Mouse (Mus musculus): ENCODE data around the gene Gm5938. TPM values are rescaled to one million over a fixed set of nuclear protein-coding genes. Genes with fewer than 3 reads are reported as not detected.

Gene Gm5938
- not detected in 2 replicates for polyA plus RNA-seq (2012; rRNA removed; ENCODE audit: low replicate concordance)

DNA sequence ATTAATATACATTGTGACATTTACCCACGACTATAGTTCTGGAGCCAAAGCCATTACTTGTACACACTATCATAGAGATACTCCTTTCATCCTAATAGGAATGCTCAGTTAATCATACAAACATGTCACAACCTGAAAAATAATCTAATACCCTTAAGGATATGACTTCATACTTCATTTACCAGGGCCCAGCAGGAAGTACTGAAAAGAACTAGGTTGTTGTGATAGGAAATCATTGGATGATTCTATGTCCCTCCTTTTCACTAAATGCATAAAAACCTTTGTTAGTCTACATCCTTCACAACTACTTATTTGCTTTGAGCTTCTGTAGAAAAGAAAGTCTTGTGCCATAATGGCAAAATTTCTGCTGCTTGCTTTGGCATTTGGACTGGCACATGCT, at the start of gene Gm5938:
Gene Gm5938, plus strand, starts transcription at position 301 of the 400 bp plus-strand sequence.

GRCm38 (mm10) chrX:78091274-78091673, 34.0 kb upstream of the Gm5938 start, which contains the start of gene Obp1a:
Obp1a (minus strand) TSS chrX:78091374.

Other genes with a start within 250 kb of the Gm5938 start
- gene 5430402E10Rik, start 200.4 kb upstream of the Gm5938 start, polyA plus RNA-seq (2012; rRNA removed; ENCODE audit: low replicate concordance): not detected in 2 replicates
- not detected in 2 replicates for gene Obp1a, start 34.1 kb upstream of the Gm5938 start, polyA plus RNA-seq (2012; rRNA removed; ENCODE audit: low replicate concordance)
- gene Obp1b, start 61.3 kb downstream of the Gm5938 start, polyA plus RNA-seq (2012; rRNA removed; ENCODE audit: low replicate concordance): not detected in 2 replicates
- not detected in 2 replicates for gene Gm14743, start 120.5 kb downstream of the Gm5938 start, polyA plus RNA-seq (2012; rRNA removed; ENCODE audit: low replicate concordance)
- not detected in 2 replicates for gene 4930480E11Rik, start 244.2 kb downstream of the Gm5938 start, polyA plus RNA-seq (2012; rRNA removed; ENCODE audit: low replicate concordance)

Measured in subcutaneous adipose tissue, adult 2 months (tissue).